Mouse (Mus musculus) lung, postnatal 0 days (tissue): Measurements from ENCODE around the gene BC055324.

Source experiments
- CTCF ChIP-seq: IDR thresholded peaks from 2 replicates; pipeline ENCODE4 v1.5.1; 2016; ENCODE audit warnings: antibody characterized with exemption, mild to moderate bottlenecking
- EP300 ChIP-seq: IDR thresholded peaks from 2 replicates; pipeline ENCODE4 v1.6.1; 2016; ENCODE audit warnings: antibody characterized with exemption, mild to moderate bottlenecking, control low read depth

DNA sequence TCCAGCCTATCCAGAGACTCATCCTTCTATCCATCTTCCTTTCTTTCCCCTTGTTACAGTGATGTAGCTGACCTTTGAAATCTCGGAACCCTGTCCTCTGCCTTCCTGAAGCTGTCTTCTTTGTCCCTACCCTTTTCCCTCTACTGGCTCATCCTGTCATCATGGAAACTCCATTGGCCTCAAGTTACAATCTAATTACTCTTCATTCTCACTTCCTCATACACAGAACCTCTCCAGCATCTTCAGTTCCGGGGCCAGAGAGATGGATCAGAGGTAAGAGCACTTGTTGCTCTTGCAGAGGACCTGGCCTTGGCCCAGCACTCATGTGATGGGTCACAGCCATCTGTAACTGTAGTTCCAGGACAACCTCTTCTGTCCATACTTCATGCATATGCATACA is 94.4 kb downstream of the BC055324 start:
- no peak for TF ChIP-seq CTCF
- no peak for TF ChIP-seq EP300
